37 mouse cellular contexts compared by ENCODE assay signal in genomic region chr3:142587386-142587785, GRCm38 (mm10). TPM values are rescaled to one million over a fixed set of nuclear protein-coding genes. Genes with fewer than 3 reads are reported as not detected.
DNase-seq lines count a peak whose midpoint lies in the region; TF ChIP-seq lines count a peak whose summit lies in the region.
"Had no signal": no experiment of that assay in that cellular context is flagged by ENCODE, and none has a peak within 500 bp of the region (broad histone marks: within the 10 kb centered on the region; RNA-seq: fewer than 3 reads in every experiment).

No protein-coding gene starts in this region.

- no peaks in the 10 kb centered on the region for H3K4me1 ChIP-seq in kidney, adult 2 months (ENCODE audit: control insufficient read depth, insufficient read depth, low read length)
- H3K4me1 ChIP-seq: embryonic facial prominence, embryonic 13.5 days; forebrain, embryonic 10.5 days; heart, embryonic 15.5 days; hindbrain, embryonic 12.5 days; liver, embryonic 12.5 days; midbrain, embryonic 10.5 days; midbrain, embryonic 15.5 days had no signal

- DNase-seq in kidney, adult 2 months, result peak; percentile 14
- no peak for DNase-seq in kidney, adult 9 months
- peak; percentile 12 for DNase-seq in CD4-positive helper T cell, adult 2 months (ENCODE audit: low read depth, low spot score)
- peak; percentile 7 for DNase-seq in Muller cell, postnatal 12 days (ENCODE audit: inconsistent ontology term)
- DNase-seq in lung, postnatal 10 days, result peak; percentile 16
- DNase-seq in ovary, postnatal 36 days (ENCODE audit: low spot score), result no peak
- DNase-seq in adrenal gland, adult 18-20 months (ENCODE audit: low spot score in 2 of 2), result no peak
- DNase-seq: adrenal gland, postnatal 25 days; cerebellum, adult 18-20 months; cerebellum, postnatal 10 days; forebrain, postnatal 0 days; heart, adult 2 months; heart, postnatal 36 days; kidney, adult 11 months; kidney, postnatal 10 days; layer of hippocampus, postnatal 36 days; left cerebral cortex, postnatal 4 days; liver, postnatal 0 days; right cerebral cortex, postnatal 4 days; thymus, adult 18-20 months; thymus, postnatal 36 days had no signal

- H3K27me3 ChIP-seq in kidney, adult 2 months (replicated peaks; ENCODE audit: control insufficient read depth, insufficient read depth, low read length), result no peaks in the 10 kb centered on the region
- H3K27me3 ChIP-seq: CH12.LX; embryonic facial prominence, embryonic 13.5 days; heart, embryonic 15.5 days; hindbrain, embryonic 12.5 days; liver, embryonic 12.5 days; midbrain, embryonic 15.5 days had no signal

- H3K36me3 ChIP-seq in kidney, adult 2 months (ENCODE audit: control insufficient read depth, insufficient read depth, low read length), result no peaks in the 10 kb centered on the region
- H3K36me3 ChIP-seq: embryonic facial prominence, embryonic 13.5 days; forebrain, embryonic 10.5 days; heart, embryonic 15.5 days; hindbrain, embryonic 12.5 days; liver, embryonic 12.5 days; midbrain, embryonic 10.5 days; midbrain, embryonic 15.5 days had no signal

- no peak for TF ChIP-seq POLR2A in kidney, adult 2 months (IDR thresholded peaks at IDR 0.05; ENCODE audit: low read depth, low read length)

- H3K4me3 ChIP-seq in kidney, adult 2 months (ENCODE audit: insufficient read depth, low read depth, low read length), result no peak overlapping the region
- H3K4me3 ChIP-seq: embryonic facial prominence, embryonic 13.5 days; forebrain, embryonic 10.5 days; heart, adult 2 months; heart, embryonic 15.5 days; hindbrain, embryonic 12.5 days; liver, embryonic 12.5 days; midbrain, embryonic 10.5 days; midbrain, embryonic 15.5 days had no signal

- H3K27ac ChIP-seq in kidney, adult 2 months (ENCODE audit: insufficient read depth, low read depth, low read length), result no peak overlapping the region
- H3K27ac ChIP-seq: embryonic facial prominence, embryonic 13.5 days; forebrain, embryonic 10.5 days; heart, adult 2 months; heart, embryonic 15.5 days; hindbrain, embryonic 12.5 days; liver, embryonic 12.5 days; midbrain, embryonic 10.5 days; midbrain, embryonic 15.5 days; stomach, postnatal 0 days had no signal

- no peak for TF ChIP-seq CTCF in kidney, adult 2 months (conservative IDR thresholded peaks at IDR 0.05; ENCODE audit: insufficient read depth, insufficient read length, low read depth, low read length)

RNA-seq across cellular contexts. Expression of gene Gbp2b, which starts 7.3 kb away (rescaled TPM):
- 0.04 and 0.27 TPM in 2 replicates for polyA plus RNA-seq in kidney, adult 2 months (2012; rRNA removed)
- 1 to 10 TPM in 1 of 2 experiments, under 1 TPM in 1; 0.43 to 1.0 TPM for total RNA-seq in adrenal gland, adult 18-20 months (2021)
- total RNA-seq: common myeloid progenitor, adult 5-6 weeks; forebrain, postnatal 0 days; gastrocnemius, adult 8-10 months; layer of hippocampus, postnatal 36 days; left cerebral cortex, postnatal 4 days; megakaryocyte progenitor cell, adult 5-6 weeks; neutrophil, adult 5-6 weeks had no signal
- polyA plus RNA-seq: brain, embryonic 14.5 days; embryonic facial prominence, embryonic 13.5 days; forebrain, embryonic 10.5 days; forebrain, postnatal 0 days; heart, embryonic 15.5 days; hindbrain, embryonic 12.5 days; limb, embryonic 14.5 days; liver, embryonic 12.5 days; midbrain, embryonic 10.5 days; midbrain, embryonic 15.5 days; neural tube, embryonic 11.5 days; stomach, postnatal 0 days had no signal

RNA-seq across cellular contexts. Expression of gene Gbp3, which starts 27.6 kb away (rescaled TPM):
- polyA plus RNA-seq in kidney, adult 2 months (2012; rRNA removed), result 46.3 and 52.4 TPM in 2 replicates
- total RNA-seq in adrenal gland, adult 18-20 months (2021), result 10 to 100 TPM in 1 of 2 experiments, 1 to 10 TPM in 1; 9.4 to 16.9 TPM

RNA-seq across cellular contexts. Expression of gene Gbp2, which starts 33.0 kb away (rescaled TPM):
- 7.3 and 9.4 TPM in 2 replicates for polyA plus RNA-seq in kidney, adult 2 months (2012; rRNA removed)
- 10 to 100 TPM; 16.5 to 24.6 TPM for total RNA-seq in adrenal gland, adult 18-20 months (2021)
- polyA plus RNA-seq: forebrain, embryonic 10.5 days had no signal

RNA-seq across cellular contexts. Expression of gene Gbp7, which starts 57.2 kb away (rescaled TPM):
- 2.8 and 3.6 TPM in 2 replicates for polyA plus RNA-seq in kidney, adult 2 months (2012; rRNA removed)
- 10 to 100 TPM; 12.6 to 17.9 TPM for total RNA-seq in adrenal gland, adult 18-20 months (2021)

Comparison
In these comparisons a context has a peak if more than half of its experiments do, and no peak if none do; other contexts are left out.
1. DNase-seq: peak in kidney, adult 2 months (single experiment), CD4-positive helper T cell, adult 2 months (single experiment), Muller cell, postnatal 12 days (single experiment) and lung, postnatal 10 days (single experiment); none in kidney, adult 9 months (single experiment), ovary, postnatal 36 days (single experiment) and adrenal gland, adult 18-20 months (0 of 2).